31 mouse cellular contexts compared by ENCODE assay signal in the genomic region with DNA sequence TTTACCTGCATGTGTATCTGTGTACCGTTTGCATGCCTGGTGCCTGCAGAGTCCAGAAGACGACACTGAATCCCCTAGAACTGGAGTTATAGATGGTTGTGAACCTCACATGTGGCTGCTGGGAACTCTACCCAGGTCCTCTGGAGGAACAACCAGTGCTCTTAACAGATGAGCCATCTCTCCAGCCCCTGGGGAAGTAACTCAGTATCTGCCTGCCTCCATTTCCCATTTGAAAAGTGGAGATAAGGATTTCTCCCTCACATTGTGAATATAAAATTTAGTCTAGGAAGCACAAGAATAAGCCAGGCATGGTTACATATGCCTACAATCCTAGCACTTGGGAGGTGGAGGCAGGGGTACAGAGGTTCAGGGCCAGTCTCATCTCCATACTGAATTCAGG.
"Had no signal": no experiment of that assay in that cellular context is flagged by ENCODE, and none has a peak within 500 bp of the region (broad histone marks: within the 10 kb centered on the region; RNA-seq: fewer than 3 reads in every experiment).

No protein-coding gene starts in this region.

- H3K4me2 ChIP-seq: limb, embryonic 12.5 days; limb, embryonic 13.5 days; limb, embryonic 15.5 days; liver, embryonic 11.5 days; liver, embryonic 12.5 days; liver, embryonic 13.5 days; liver, embryonic 15.5 days; lung, embryonic 14.5 days; lung, embryonic 15.5 days; midbrain, embryonic 11.5 days; midbrain, embryonic 12.5 days; midbrain, embryonic 13.5 days; midbrain, embryonic 15.5 days had no signal

- H3K4me1 ChIP-seq: limb, embryonic 10.5 days; limb, embryonic 12.5 days; liver, embryonic 12.5 days; liver, embryonic 13.5 days; liver, embryonic 15.5 days; midbrain, embryonic 10.5 days; midbrain, embryonic 12.5 days; midbrain, embryonic 13.5 days; midbrain, embryonic 15.5 days had no signal

- H3K9me3 ChIP-seq: limb, embryonic 10.5 days; limb, embryonic 12.5 days; limb, embryonic 13.5 days; limb, embryonic 15.5 days; liver, embryonic 12.5 days; liver, embryonic 13.5 days; liver, embryonic 15.5 days; lung, embryonic 15.5 days; midbrain, embryonic 10.5 days; midbrain, embryonic 12.5 days; midbrain, embryonic 13.5 days; midbrain, embryonic 15.5 days had no signal

- H3K4me3 ChIP-seq: limb, embryonic 10.5 days; limb, embryonic 12.5 days; limb, embryonic 13.5 days; limb, embryonic 15.5 days; liver, embryonic 12.5 days; liver, embryonic 13.5 days; liver, embryonic 15.5 days; lung, embryonic 15.5 days; megakaryocyte, embryonic 14.5 days; midbrain, embryonic 10.5 days; midbrain, embryonic 12.5 days; midbrain, embryonic 13.5 days; midbrain, embryonic 15.5 days; myocyte had no signal

- H3K27ac ChIP-seq: limb, embryonic 10.5 days; limb, embryonic 12.5 days; limb, embryonic 13.5 days; limb, embryonic 15.5 days; liver, embryonic 12.5 days; liver, embryonic 13.5 days; liver, embryonic 14.5 days; liver, embryonic 15.5 days; lung, embryonic 15.5 days; macrophage; midbrain, embryonic 10.5 days; midbrain, embryonic 12.5 days; midbrain, embryonic 13.5 days; midbrain, embryonic 15.5 days had no signal

- H3K27me3 ChIP-seq: limb, embryonic 12.5 days; limb, embryonic 13.5 days; limb, embryonic 15.5 days; liver, embryonic 12.5 days; liver, embryonic 15.5 days; lung, embryonic 15.5 days; midbrain, embryonic 12.5 days; midbrain, embryonic 13.5 days; midbrain, embryonic 15.5 days had no signal

- H3K9ac ChIP-seq: limb, embryonic 12.5 days; limb, embryonic 13.5 days; limb, embryonic 15.5 days; liver, embryonic 12.5 days; liver, embryonic 13.5 days; liver, embryonic 14.5 days; liver, embryonic 15.5 days; liver, postnatal 0 days; lung, embryonic 14.5 days; lung, embryonic 15.5 days; midbrain, embryonic 12.5 days; midbrain, embryonic 13.5 days; midbrain, embryonic 15.5 days had no signal

- DNase-seq: left cerebral cortex, postnatal 4 days; liver; liver, embryonic 13.5 days; liver, postnatal 0 days; lung, adult 18-20 months; lung, adult 2 months; lung, embryonic 14.5 days; lung, postnatal 10 days; lung, postnatal 14 days; lung, postnatal 36 days; lung, postnatal 4 days; midbrain, embryonic 14.5 days had no signal

- H3K36me3 ChIP-seq: limb, embryonic 10.5 days; limb, embryonic 12.5 days; limb, embryonic 13.5 days; limb, embryonic 15.5 days; liver, embryonic 12.5 days; liver, embryonic 13.5 days; liver, embryonic 15.5 days; lung, embryonic 15.5 days; midbrain, embryonic 10.5 days; midbrain, embryonic 12.5 days; midbrain, embryonic 13.5 days; midbrain, embryonic 15.5 days had no signal

- ATAC-seq: liver, embryonic 12.5 days; liver, postnatal 0 days; lung, postnatal 0 days; midbrain, embryonic 13.5 days; midbrain, embryonic 15.5 days; midbrain, embryonic 16.5 days had no signal
